ENCODE assay signal across 9 mouse cellular contexts in the genomic region with DNA sequence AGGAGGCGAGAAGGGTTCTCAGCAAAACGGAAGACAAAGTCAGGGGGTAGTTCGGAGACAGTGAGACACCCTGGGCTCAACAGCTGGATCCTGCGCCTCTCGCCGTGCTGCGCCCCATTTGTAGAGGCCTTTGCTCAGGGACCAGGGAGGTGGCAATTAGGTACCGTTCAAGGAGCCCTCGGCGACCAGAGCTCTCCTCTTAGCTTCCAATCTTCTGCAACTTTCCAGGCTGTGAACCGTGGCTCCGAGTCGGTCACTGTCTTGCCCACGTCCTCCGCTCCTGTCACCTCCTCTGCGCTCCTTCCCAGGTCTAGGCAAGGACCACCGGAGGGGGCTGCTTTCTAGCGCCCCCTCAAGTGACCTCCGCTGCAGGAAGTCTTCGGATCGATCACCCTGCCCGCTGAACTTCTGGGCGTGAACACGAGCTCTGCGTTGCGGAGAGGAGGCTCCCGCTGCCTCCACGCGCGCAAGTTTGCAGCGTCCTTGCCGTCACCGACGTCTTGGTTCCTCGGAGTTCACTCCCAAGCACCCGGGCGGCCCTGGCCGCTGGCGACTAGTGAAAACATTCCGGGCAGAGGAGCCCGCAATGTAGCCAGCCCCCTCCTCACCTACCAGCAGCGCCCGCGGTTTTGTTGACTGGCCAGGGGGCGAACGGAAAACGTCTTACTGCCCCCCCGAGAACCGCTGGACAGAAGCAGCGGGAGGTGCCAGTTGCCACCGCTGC. TPM values are rescaled to one million over a fixed set of nuclear protein-coding genes. Genes with fewer than 3 reads are reported as not detected.
A peak's percentile ranks its signal among the peaks of the same experiment; 100 is the strongest.
DNase-seq lines count a peak whose midpoint lies in the region; ATAC-seq and TF ChIP-seq lines count a peak whose summit lies in the region.
"Had no signal": no experiment of that assay in that cellular context is flagged by ENCODE, and none has a peak within 500 bp of the region (broad histone marks: within the 10 kb centered on the region; RNA-seq: fewer than 3 reads in every experiment).

No protein-coding gene starts in this region.

- no peak for DNase-seq in kidney, adult 2 months
- DNase-seq in kidney, adult 8-10 months, result no peak
- DNase-seq in WW6 (ENCODE audit: low read depth, low spot score) (peak; percentile 5), liver (peak; percentile 3)
- peak; percentile 58 for DNase-seq in forebrain, embryonic 11.5 days (ENCODE audit: low spot score)
- DNase-seq in urinary bladder, postnatal 14 days (ENCODE audit: low spot score), result no peak
- DNase-seq in frontal cortex, adult 2 months (ENCODE audit: extremely low spot score in 1 of 2, low spot score in 1 of 2), result no peak
- no peak for DNase-seq in lung, postnatal 36 days

- H3K9ac ChIP-seq in forebrain, embryonic 11.5 days (ENCODE audit: low read length), result peak overlapping the region; percentile 8; the same call in 1 of the 2 replicates

- H3K9me3 ChIP-seq in forebrain, embryonic 11.5 days (ENCODE audit: control insufficient read depth, low read length), result no peaks in the 10 kb centered on the region

- peak; percentile 63 for ATAC-seq in forebrain, embryonic 11.5 days (replicated peaks; ENCODE audit: low FRiP score)

- no peaks in the 10 kb centered on the region for H3K27me3 ChIP-seq in kidney, adult 2 months (replicated peaks; ENCODE audit: control insufficient read depth, insufficient read depth, low read length)
- peaks cover 15% of the 10 kb centered on the region for H3K27me3 ChIP-seq in forebrain, embryonic 11.5 days (ENCODE audit: control insufficient read depth, insufficient read depth, low read length)

- peak overlapping the region; percentile 21; the same call in 1 of the 2 replicates for H3K4me3 ChIP-seq in kidney, adult 2 months (ENCODE audit: insufficient read depth, low read depth, low read length)
- peak overlapping the region; percentile 49 for H3K4me3 ChIP-seq in forebrain, embryonic 11.5 days (ENCODE audit: low read depth, low read length)

- H3K4me2 ChIP-seq in forebrain, embryonic 11.5 days (ENCODE audit: low read depth, low read length, severe bottlenecking), result peak overlapping the region; percentile 96

- 3% methylated on average over 51 of the region's 51 CpGs for WGBS in kidney, adult 2 months
- WGBS in forebrain, embryonic 11.5 days, result under 1% methylated on average over 51 of the region's 51 CpGs

- no peak for TF ChIP-seq CTCF in kidney, adult 2 months (conservative IDR thresholded peaks at IDR 0.05; ENCODE audit: insufficient read depth, insufficient read length, low read depth, low read length)

- H3K4me1 ChIP-seq in kidney, adult 2 months (ENCODE audit: control insufficient read depth, insufficient read depth, low read length), result no peaks in the 10 kb centered on the region; the same call in 1 of the 2 replicates
- H3K4me1 ChIP-seq in forebrain, embryonic 11.5 days (replicated peaks; ENCODE audit: control insufficient read depth, insufficient read depth, low read length), result peaks cover 2% of the 10 kb centered on the region; the same call in 1 of the 2 replicates

- TF ChIP-seq POLR2A in kidney, adult 2 months (IDR thresholded peaks at IDR 0.05; ENCODE audit: low read depth, low read length), result no peak

- no peak overlapping the region for H3K27ac ChIP-seq in kidney, adult 2 months (ENCODE audit: insufficient read depth, low read depth, low read length)
- no peak overlapping the region for H3K27ac ChIP-seq in forebrain, embryonic 11.5 days (ENCODE audit: low read depth, low read length)

- no peaks in the 10 kb centered on the region for H3K36me3 ChIP-seq in kidney, adult 2 months (ENCODE audit: control insufficient read depth, insufficient read depth, low read length)
- no peaks in the 10 kb centered on the region for H3K36me3 ChIP-seq in forebrain, embryonic 11.5 days (ENCODE audit: control insufficient read depth, insufficient read depth, low read length)

RNA-seq across cellular contexts. Expression of a gene that starts 0.4 kb away (rescaled TPM):
- 0.03 and 0.05 TPM in 2 replicates for polyA plus RNA-seq in kidney, adult 2 months (2012; rRNA removed)
- 0.15 and 0.29 TPM in 2 replicates for polyA plus RNA-seq in forebrain, embryonic 11.5 days (2014; fragmentation: Nextera tagmentation; extraction: Ambion mirVana)
- 3.4 and 3.7 TPM in 2 replicates for polyA plus RNA-seq in frontal cortex, adult 2 months (2012; rRNA removed)
- polyA plus RNA-seq: liver, adult 2 months had no signal

Comparison
In these comparisons a context has a peak if more than half of its experiments do, and no peak if none do; other contexts are left out.
1. DNase-seq: peak in WW6 (single experiment), forebrain, embryonic 11.5 days (single experiment) and liver (single experiment); none in kidney, adult 2 months (single experiment), kidney, adult 8-10 months (0 of 2), urinary bladder, postnatal 14 days (single experiment), frontal cortex, adult 2 months (0 of 2) and lung, postnatal 36 days (single experiment).